Mouse (Mus musculus) leukemia stem cell, adult 10-12 weeks (primary cell): ENCODE results near the gene Cyp2j8. TPM values are rescaled to one million over a fixed set of nuclear protein-coding genes. Genes with fewer than 3 reads are reported as not detected.

Source experiments
- polyA plus RNA-seq: library from polyadenylated mRNA; stranded (reverse); fragments of >175 nt; gene quantifications from 2 replicates; pipeline ENCODE4 v1.2.3, GENCODE M21; 2012; ENCODE audit warnings: low replicate concordance

Gene Cyp2j8
- not detected in 2 replicates for polyA plus RNA-seq

DNA sequence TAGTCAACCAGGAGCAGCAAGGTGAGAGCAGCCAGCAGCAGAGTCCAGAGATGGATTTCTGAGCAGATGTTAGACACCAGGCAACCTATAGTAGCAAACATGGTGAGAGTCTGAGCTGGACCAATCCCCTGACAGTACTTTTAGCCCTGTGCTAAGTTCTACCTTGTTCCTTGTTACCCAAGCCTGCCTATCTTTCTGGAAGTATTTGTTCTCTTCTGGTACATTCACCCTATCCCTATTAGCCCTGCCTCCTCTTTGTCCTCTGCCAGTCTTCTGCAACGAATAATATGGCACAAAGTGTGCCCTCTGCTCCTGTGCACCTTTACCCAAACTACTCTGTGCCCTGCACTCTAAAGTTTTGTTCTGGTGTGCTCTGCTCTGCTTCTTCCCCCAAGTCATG is at the start of gene Cyp2j8:
Gene Cyp2j8, minus strand, starts transcription at position 101 of the 400 bp plus-strand sequence.

DNA sequence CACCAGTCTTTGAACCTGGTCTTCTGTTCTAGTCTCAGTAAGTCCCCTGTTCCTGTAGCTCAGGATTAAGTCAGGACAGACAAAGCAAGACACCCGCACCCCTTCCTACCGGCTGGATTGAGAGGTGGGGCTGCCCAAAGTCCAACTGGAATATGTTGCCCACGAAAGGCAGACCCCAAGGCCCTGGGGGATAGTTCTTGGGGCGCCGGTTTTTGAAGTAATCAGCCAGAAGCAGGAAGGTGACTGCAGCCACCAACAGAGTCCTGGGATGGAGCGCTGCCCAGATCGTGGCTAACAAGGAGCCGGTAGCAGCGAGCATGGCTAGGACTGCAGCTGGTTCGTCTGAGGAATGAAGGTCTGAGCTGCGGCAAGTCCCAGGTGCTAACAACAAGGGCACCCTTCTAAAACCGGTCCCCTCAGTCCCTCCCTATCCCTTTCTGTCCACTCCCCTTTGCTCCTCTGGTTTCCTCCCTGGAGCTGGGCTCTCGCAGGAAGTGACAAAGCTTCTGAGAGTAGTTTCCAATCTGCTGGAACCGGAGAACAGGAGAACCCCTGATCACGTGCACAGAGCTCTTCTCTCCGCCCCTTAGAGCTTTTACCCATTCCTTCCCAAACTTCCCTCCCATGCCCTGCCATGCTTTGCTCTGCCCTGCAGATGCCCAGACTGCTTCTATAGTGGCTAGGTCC is 46.1 kb upstream of the Cyp2j8 start, which contains the start of gene Cyp2j6:
Gene Cyp2j6, minus strand, starts transcription at position 529 of the 687 bp plus-strand sequence.

Other genes starting within 250 kb of the Cyp2j8 start
- 0.20 TPM in 1 of 2 replicates, not detected in the other for gene Cyp2j11, start 158.7 kb downstream of the Cyp2j8 start, polyA plus RNA-seq
- 0.17 TPM in 1 of 2 replicates, not detected in the other for gene Cyp2j6, start 46.3 kb upstream of the Cyp2j8 start, polyA plus RNA-seq
- not detected in 2 replicates for gene Cyp2j9, start 84.2 kb upstream of the Cyp2j8 start, polyA plus RNA-seq
- not detected in 2 replicates for gene Cyp2j5, start 156.8 kb upstream of the Cyp2j8 start, polyA plus RNA-seq